Mouse (Mus musculus): ENCODE measurements around the gene Ppp2r5d. TPM values are rescaled to one million over a fixed set of nuclear protein-coding genes. Genes with fewer than 3 reads are reported as not detected.

Ppp2r5d gene
- polyA plus RNA-seq, 1 experiment from 2014 or later: 103 TPM

GRCm38 (mm10) chr17:46673850-46674529, 30.9 kb downstream of the Ppp2r5d start, which contains the start of gene Rrp36:
TSS of gene Rrp36 (minus strand) at chr17:46674352.
- Histone ChIP-seq H3K4me3 (peak within 1 kb of the TSS; percentile 89), H3K9ac (peak within 1 kb of the TSS; percentile 76), H3K27me3 (no peaks in the 10 kb centered on the region), H3K4me2 (replicated peaks) (peak within 1 kb of the TSS; percentile 92), H3K4me1 (peaks cover 28% of the 10 kb centered on the region), H3K27ac (peak within 1 kb of the TSS; percentile 80), H3K9me3 (replicated peaks) (no peaks in the 10 kb centered on the region), H3K36me3 (peaks cover 62% of the 10 kb centered on the region)
- 1% methylated on average over 43 of the region's 43 CpGs for WGBS
- peak; percentile 89 for ATAC-seq (ENCODE audit: low FRiP score)

GRCm38 (mm10) chr17:46669911-46670310, 35.0 kb downstream of the Ppp2r5d start:
- Histone ChIP-seq H3K9me3 (replicated peaks) (no peaks in the 10 kb centered on the region), H3K4me1 (peaks cover 17% of the 10 kb centered on the region), H3K27me3 (no peaks in the 10 kb centered on the region), H3K4me2 (replicated peaks) (no peak overlapping the region), H3K27ac (no peak overlapping the region), H3K9ac (no peak overlapping the region), H3K4me3 (no peak overlapping the region), H3K36me3 (peaks cover 57% of the 10 kb centered on the region)
- 95% methylated on average over 10 of the region's 10 CpGs for WGBS
- no peak for ATAC-seq (ENCODE audit: low FRiP score)

GRCm38 (mm10) chr17:46667712-46668111, 37.2 kb downstream of the Ppp2r5d start:
- no peaks in the 10 kb centered on the region for H3K9me3 ChIP-seq (replicated peaks)
- H3K36me3 ChIP-seq: peaks cover 73% of the 10 kb centered on the region
- no peaks in the 10 kb centered on the region for H3K27me3 ChIP-seq
- H3K4me3 ChIP-seq: no peak overlapping the region
- no peak for ATAC-seq (ENCODE audit: low FRiP score)
- H3K4me1 ChIP-seq: no peaks in the 10 kb centered on the region
- WGBS: 90% methylated on average over 16 of the region's 16 CpGs
- H3K27ac ChIP-seq: no peak overlapping the region
- no peak overlapping the region for H3K9ac ChIP-seq
- no peak overlapping the region for H3K4me2 ChIP-seq (replicated peaks)

GRCm38 (mm10) chr17:46662730-46663129, 42.2 kb downstream of the Ppp2r5d start:
- Histone ChIP-seq H3K27ac (no peak overlapping the region), H3K36me3 (peaks cover 94% of the 10 kb centered on the region), H3K9me3 (replicated peaks) (no peaks in the 10 kb centered on the region), H3K27me3 (no peaks in the 10 kb centered on the region), H3K9ac (no peak overlapping the region), H3K4me2 (replicated peaks) (no peak overlapping the region), H3K4me3 (no peak overlapping the region), H3K4me1 (no peaks in the 10 kb centered on the region)
- no peak for ATAC-seq (ENCODE audit: low FRiP score)
- 100% methylated on average over 5 of the region's 5 CpGs for WGBS

- no peak overlapping the region for H3K4me2 ChIP-seq (replicated peaks)
- no peaks in the 10 kb centered on the region for H3K27me3 ChIP-seq
- no peak overlapping the region for H3K4me3 ChIP-seq
- no peaks in the 10 kb centered on the region for H3K4me1 ChIP-seq
- 89% methylated on average over 12 of the region's 12 CpGs for WGBS
- no peak overlapping the region for H3K27ac ChIP-seq
- no peak overlapping the region for H3K9ac ChIP-seq
- no peaks in the 10 kb centered on the region for H3K9me3 ChIP-seq (replicated peaks)
- no peak for ATAC-seq (ENCODE audit: low FRiP score)
- peaks cover 98% of the 10 kb centered on the region for H3K36me3 ChIP-seq
These were observed 42.9 kb downstream of the Ppp2r5d start for GRCm38 (mm10) chr17:46661981-46662380.

GRCm38 (mm10) chr17:46661351-46661750, 43.6 kb downstream of the Ppp2r5d start:
- Histone ChIP-seq H3K4me1 (no peaks in the 10 kb centered on the region), H3K4me2 (replicated peaks) (no peak overlapping the region), H3K9me3 (replicated peaks) (no peaks in the 10 kb centered on the region), H3K27me3 (no peaks in the 10 kb centered on the region), H3K4me3 (no peak overlapping the region), H3K27ac (no peak overlapping the region), H3K36me3 (peaks cover 98% of the 10 kb centered on the region), H3K9ac (no peak overlapping the region)
- WGBS: 92% methylated on average over 9 of the region's 9 CpGs
- ATAC-seq (ENCODE audit: low FRiP score): no peak

GRCm38 (mm10) chr17:46656054-46656453, 48.9 kb downstream of the Ppp2r5d start:
- no peak for ATAC-seq (ENCODE audit: low FRiP score)
- peaks cover 79% of the 10 kb centered on the region for H3K36me3 ChIP-seq

GRCm38 (mm10) chr17:46651755-46652547, 53.0 kb downstream of the Ppp2r5d start:
- H3K4me3 ChIP-seq: peak overlapping the region; percentile 67
- H3K4me2 ChIP-seq (replicated peaks): peak overlapping the region; percentile 65
- no peak overlapping the region for H3K27ac ChIP-seq
- no peaks in the 10 kb centered on the region for H3K9me3 ChIP-seq (replicated peaks)
- H3K4me1 ChIP-seq: peaks cover 34% of the 10 kb centered on the region
- peaks cover 43% of the 10 kb centered on the region for H3K36me3 ChIP-seq
- no peaks in the 10 kb centered on the region for H3K27me3 ChIP-seq
- 78% methylated on average over 20 of the region's 20 CpGs for WGBS
- no peak for ATAC-seq (ENCODE audit: low FRiP score)
- H3K9ac ChIP-seq: peak overlapping the region; percentile 91

More at GRCm38 (mm10) chr17:46656054-46656453, 48.9 kb downstream of the Ppp2r5d start:
- no peaks in the 10 kb centered on the region for H3K27me3 ChIP-seq
- peaks cover 20% of the 10 kb centered on the region for H3K4me1 ChIP-seq
- no peak overlapping the region for H3K4me2 ChIP-seq (replicated peaks)
- H3K9ac ChIP-seq: no peak overlapping the region
- H3K9me3 ChIP-seq (replicated peaks): no peaks in the 10 kb centered on the region
- H3K4me3 ChIP-seq: no peak overlapping the region
- H3K27ac ChIP-seq: no peak overlapping the region
- 87% methylated on average over 6 of the region's 6 CpGs for WGBS

- no peaks in the 10 kb centered on the region for H3K9me3 ChIP-seq (replicated peaks)
- peaks cover 40% of the 10 kb centered on the region for H3K4me1 ChIP-seq
- H3K4me2 ChIP-seq (replicated peaks): peak overlapping the region; percentile 65
- H3K36me3 ChIP-seq: peaks cover 37% of the 10 kb centered on the region
- peak overlapping the region; percentile 67 for H3K4me3 ChIP-seq
- H3K9ac ChIP-seq: peak overlapping the region; percentile 91
- no peak for ATAC-seq (ENCODE audit: low FRiP score)
- H3K27ac ChIP-seq: peak overlapping the region; percentile 94; the same call in 1 of the 2 replicates
- H3K27me3 ChIP-seq: no peaks in the 10 kb centered on the region
- 80% methylated on average over 17 of the region's 17 CpGs for WGBS
These were observed 53.6 kb downstream of the Ppp2r5d start for GRCm38 (mm10) chr17:46651292-46651691.

- peaks cover 29% of the 10 kb centered on the region for H3K36me3 ChIP-seq
These were observed 54.5 kb downstream of the Ppp2r5d start, which contains the start of gene Cul7 for GRCm38 (mm10) chr17:46650232-46651031. TSS of gene Cul7 (plus strand) at chr17:46650337.

GRCm38 (mm10) chr17:46649811-46650210, 55.1 kb downstream of the Ppp2r5d start:
- H3K4me3 ChIP-seq: peak overlapping the region; percentile 67
- ATAC-seq (ENCODE audit: low FRiP score): no peak
- peaks cover 44% of the 10 kb centered on the region for H3K4me1 ChIP-seq
- peak overlapping the region; percentile 94 for H3K27ac ChIP-seq
- H3K36me3 ChIP-seq: peaks cover 25% of the 10 kb centered on the region
- 37% methylated on average over 15 of the region's 15 CpGs for WGBS
- no peaks in the 10 kb centered on the region for H3K9me3 ChIP-seq (replicated peaks)
- H3K4me2 ChIP-seq (replicated peaks): peak overlapping the region; percentile 65
- H3K27me3 ChIP-seq: no peaks in the 10 kb centered on the region
- H3K9ac ChIP-seq: peak overlapping the region; percentile 91

More at GRCm38 (mm10) chr17:46650232-46651031, 54.5 kb downstream of the Ppp2r5d start, which contains the start of gene Cul7:
- Histone ChIP-seq H3K27me3 (no peaks in the 10 kb centered on the region), H3K27ac (peak within 1 kb of the TSS; percentile 94), H3K9me3 (replicated peaks) (no peaks in the 10 kb centered on the region), H3K4me3 (peak within 1 kb of the TSS; percentile 67), H3K9ac (peak within 1 kb of the TSS; percentile 91), H3K4me1 (peaks cover 40% of the 10 kb centered on the region), H3K4me2 (replicated peaks) (peak within 1 kb of the TSS; percentile 65)
- WGBS: under 1% methylated on average over 53 of the region's 58 CpGs
- ATAC-seq (ENCODE audit: low FRiP score): peak; percentile 95

GRCm38 (mm10) chr17:46648436-46648835, 56.5 kb downstream of the Ppp2r5d start:
- ATAC-seq (ENCODE audit: low FRiP score): no peak
- Histone ChIP-seq H3K27me3 (no peaks in the 10 kb centered on the region), H3K27ac (no peak overlapping the region), H3K4me3 (no peak overlapping the region), H3K4me1 (peaks cover 47% of the 10 kb centered on the region), H3K4me2 (replicated peaks) (no peak overlapping the region), H3K9ac (no peak overlapping the region), H3K36me3 (peaks cover 11% of the 10 kb centered on the region), H3K9me3 (replicated peaks) (no peaks in the 10 kb centered on the region)
- 92% methylated on average over 9 of the region's 9 CpGs for WGBS

Data from hindbrain, embryonic 12.5 days (tissue).